13 mouse cellular contexts compared by ENCODE assay signal in the genomic region with DNA sequence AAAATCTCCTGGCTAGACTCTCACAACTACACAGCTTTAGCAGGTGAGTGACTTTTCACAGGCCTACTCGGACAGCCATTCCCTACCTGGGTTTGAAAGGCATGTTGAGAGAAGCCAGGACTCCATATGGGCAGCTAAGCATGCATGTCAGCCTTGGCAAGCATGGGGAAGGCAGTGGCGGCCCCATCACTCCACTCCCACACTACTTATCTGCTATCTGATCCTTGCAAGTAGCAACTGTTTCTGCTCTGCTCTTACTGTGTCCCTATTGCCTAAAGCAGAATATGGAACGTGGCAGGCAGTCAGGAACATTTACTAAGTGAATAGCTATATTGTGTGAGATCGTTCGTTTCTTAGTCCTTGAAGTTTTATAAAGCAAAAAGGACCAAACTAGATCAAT. TPM values are rescaled to one million over a fixed set of nuclear protein-coding genes. Genes with fewer than 3 reads are reported as not detected.
DNase-seq lines count a peak whose midpoint lies in the region; ATAC-seq and TF ChIP-seq lines count a peak whose summit lies in the region.
"Had no signal": no experiment of that assay in that cellular context is flagged by ENCODE, and none has a peak within 500 bp of the region (broad histone marks: within the 10 kb centered on the region; RNA-seq: fewer than 3 reads in every experiment).

No protein-coding gene starts in this region.

- H3K9ac ChIP-seq in kidney, embryonic 16.5 days (replicated peaks; ENCODE audit: low read length): no peak overlapping the region
- H3K9ac ChIP-seq in embryonic facial prominence, embryonic 15.5 days: no peak overlapping the region
- no peak overlapping the region for H3K9ac ChIP-seq in liver, postnatal 0 days (replicated peaks)
- H3K9ac ChIP-seq: forebrain, embryonic 12.5 days had no signal

- 55% methylated on average over 5 of the region's 5 CpGs for WGBS in kidney, embryonic 16.5 days
- 54% methylated on average over 5 of the region's 5 CpGs for WGBS in embryonic facial prominence, embryonic 15.5 days
- WGBS in liver, postnatal 0 days (ENCODE audit: insufficient replicate concordance): 64% methylated on average over 5 of the region's 5 CpGs

- no peak overlapping the region for H3K4me2 ChIP-seq in kidney, embryonic 16.5 days (replicated peaks; ENCODE audit: low read depth, low read length)
- H3K4me2 ChIP-seq in embryonic facial prominence, embryonic 15.5 days (replicated peaks): no peak overlapping the region
- no peak overlapping the region for H3K4me2 ChIP-seq in liver, postnatal 0 days (ENCODE audit: low read depth, low read length)
- H3K4me2 ChIP-seq: forebrain, embryonic 12.5 days had no signal

- intact Hi-C loops in gastrocnemius, adult 2 months (cut with DNase I): no loop called here

- H3K4me1 ChIP-seq in kidney, embryonic 16.5 days (ENCODE audit: insufficient read depth, low read length): peaks cover 5% of the 10 kb centered on the region; the same call in 1 of the 2 replicates
- H3K4me1 ChIP-seq in embryonic facial prominence, embryonic 15.5 days: peaks cover 3% of the 10 kb centered on the region; the same call in 1 of the 2 replicates
- no peaks in the 10 kb centered on the region; the same call in none of the 2 replicates for H3K4me1 ChIP-seq in liver, postnatal 0 days (ENCODE audit: insufficient read depth)
- H3K4me1 ChIP-seq: forebrain, embryonic 12.5 days had no signal

- H3K27me3 ChIP-seq in kidney, embryonic 16.5 days (ENCODE audit: insufficient read depth, low read length): no peaks in the 10 kb centered on the region
- H3K27me3 ChIP-seq in embryonic facial prominence, embryonic 15.5 days: no peaks in the 10 kb centered on the region
- H3K27me3 ChIP-seq in liver, postnatal 0 days (ENCODE audit: insufficient read depth, low read length): no peaks in the 10 kb centered on the region
- H3K27me3 ChIP-seq: forebrain, embryonic 12.5 days had no signal

- H3K27ac ChIP-seq in gastrocnemius, adult 2 months: peak overlapping the region; percentile 29; the same call in 1 of the 2 replicates
- H3K27ac ChIP-seq in kidney, embryonic 16.5 days (ENCODE audit: low read length): peak overlapping the region; percentile 34; the same call in 1 of the 2 replicates
- H3K27ac ChIP-seq in embryonic facial prominence, embryonic 15.5 days (replicated peaks): peak overlapping the region; percentile 44
- no peak overlapping the region for H3K27ac ChIP-seq in liver, postnatal 0 days (ENCODE audit: low read depth)
- H3K27ac ChIP-seq: forebrain, embryonic 12.5 days had no signal

- no peaks in the 10 kb centered on the region for H3K9me3 ChIP-seq in kidney, embryonic 16.5 days (ENCODE audit: low read length)
- H3K9me3 ChIP-seq in embryonic facial prominence, embryonic 15.5 days (replicated peaks): no peaks in the 10 kb centered on the region
- H3K9me3 ChIP-seq in liver, postnatal 0 days (ENCODE audit: low read length): no peaks in the 10 kb centered on the region
- H3K9me3 ChIP-seq: forebrain, embryonic 12.5 days had no signal

- no peak overlapping the region for H3K4me3 ChIP-seq in gastrocnemius, adult 2 months
- H3K4me3 ChIP-seq in kidney, embryonic 16.5 days (ENCODE audit: low read length): no peak overlapping the region
- H3K4me3 ChIP-seq in embryonic facial prominence, embryonic 15.5 days (replicated peaks): no peak overlapping the region
- no peak overlapping the region for H3K4me3 ChIP-seq in liver, postnatal 0 days (ENCODE audit: low read depth, low read length)
- H3K4me3 ChIP-seq: forebrain, embryonic 12.5 days had no signal

- DNase-seq in gastrocnemius, adult 2 months: no peak
- DNase-seq in gastrocnemius, adult 8-10 months (ENCODE audit: low spot score in 2 of 2): no peak
- DNase-seq in kidney, postnatal 36 days: no peak
- DNase-seq in liver, postnatal 0 days: no peak
- no peak for DNase-seq in embryo, embryonic 11 days
- no peak for DNase-seq in urinary bladder, postnatal 10 days (ENCODE audit: low spot score)
- DNase-seq: adrenal gland, postnatal 25 days; gastrocnemius, postnatal 36 days; kidney, adult 11 months; thymus, postnatal 36 days had no signal

- ATAC-seq in kidney, embryonic 16.5 days (ENCODE audit: low FRiP score, low TSS enrichment): no peak
- ATAC-seq in embryonic facial prominence, embryonic 15.5 days (ENCODE audit: insufficient number of reproducible peaks, low FRiP score, low TSS enrichment, low read depth): no peak
- no peak for ATAC-seq in liver, postnatal 0 days

- H3K36me3 ChIP-seq in kidney, embryonic 16.5 days (ENCODE audit: insufficient read depth, low read length): 0 out of 2 replicates have a peak, but pooled peaks cover 14% of the 10 kb centered on the region
- no peaks in the 10 kb centered on the region for H3K36me3 ChIP-seq in embryonic facial prominence, embryonic 15.5 days
- peaks cover 14% of the 10 kb centered on the region for H3K36me3 ChIP-seq in liver, postnatal 0 days (replicated peaks; ENCODE audit: insufficient read depth, low read length)
- H3K36me3 ChIP-seq: forebrain, embryonic 12.5 days had no signal

- no peak for TF ChIP-seq CTCF in gastrocnemius, adult 2 months (IDR thresholded peaks at IDR 0.05)
- no peak for TF ChIP-seq CTCF in liver, postnatal 0 days (IDR thresholded peaks at IDR 0.05; ENCODE audit: low read depth)

- 0 out of 2 replicates have a peak, but pooled peaks have one; percentile 45 for TF ChIP-seq EP300 in liver, postnatal 0 days (IDR thresholded peaks at IDR 0.05; ENCODE audit: low read depth)

RNA-seq across cellular contexts. Expression of a gene that starts 10.9 kb away (rescaled TPM):
- total RNA-seq in gastrocnemius, adult 2 months (2021): 10 to 100 TPM; 25.7 to 30.5 TPM
- total RNA-seq in gastrocnemius, adult 8-10 months (2022): 10 to 100 TPM; 26.9 to 31.3 (median 28.8) TPM
- polyA plus RNA-seq in kidney, embryonic 16.5 days (2015; fragmentation: Nextera tagmentation; extraction: Ambion mirVana): 12.3 and 13.9 TPM in 2 replicates
- 10.8 and 11.5 TPM in 2 replicates for polyA plus RNA-seq in embryonic facial prominence, embryonic 15.5 days (2015; fragmentation: Nextera tagmentation; extraction: Ambion mirVana)
- 3.3 and 3.7 TPM in 2 replicates for polyA plus RNA-seq in liver, postnatal 0 days (2015; fragmentation: Nextera tagmentation; extraction: Ambion mirVana)
